Mouse (Mus musculus) heart, adult 18-20 months (tissue): ENCODE results near the gene Pgd. TPM values are rescaled to one million over a fixed set of nuclear protein-coding genes. Genes with fewer than 3 reads are reported as not detected.
A peak's percentile ranks its signal among the peaks of the same experiment; 100 is the strongest.

Source experiments
- DNase-seq, 2 experiments: peaks; one replicate each; pipeline ENCODE4 v3.0.0; 2021 to 2022; ENCODE audit warnings: mixed read lengths in 1 of 2
- total RNA-seq, 2 experiments: library from RNA; stranded (reverse); gene quantifications; 2 replicates each; pipeline ENCODE4 v1.2.3; 2021

The Pgd gene
- total RNA-seq, 2 experiments from 2014 or later: 39.8 to 52.0 TPM

- DNase-seq: no peak
Measured at GRCm38 (mm10) chr4:149168016-149168415, 1.4 kb upstream of the Pgd start.

- DNase-seq: peak in 1 of 2 experiments; percentile 67
Measured at GRCm38 (mm10) chr4:149166957-149167611, 513 bp upstream of the Pgd start.

DNA sequence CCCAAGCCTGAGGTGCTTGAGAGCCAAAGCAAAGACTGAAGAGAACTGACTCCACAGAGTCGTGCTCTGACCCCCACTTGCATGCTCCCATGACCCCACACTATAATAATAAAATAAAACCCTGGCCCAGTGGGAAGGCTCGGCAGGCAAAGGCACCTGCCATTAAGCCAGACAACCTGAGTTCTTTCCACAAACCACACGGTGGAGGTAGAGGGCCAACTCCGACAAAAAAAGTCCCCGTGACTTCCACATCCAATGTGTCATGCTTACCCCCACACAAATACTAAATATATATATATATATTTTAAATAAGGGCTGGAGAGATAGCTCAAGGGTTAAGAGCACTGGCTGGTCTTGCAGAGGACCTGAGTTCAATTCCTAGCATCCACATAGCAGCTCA lies 2.4 kb downstream of the Pgd start:
- DNase-seq: no peak

DNA sequence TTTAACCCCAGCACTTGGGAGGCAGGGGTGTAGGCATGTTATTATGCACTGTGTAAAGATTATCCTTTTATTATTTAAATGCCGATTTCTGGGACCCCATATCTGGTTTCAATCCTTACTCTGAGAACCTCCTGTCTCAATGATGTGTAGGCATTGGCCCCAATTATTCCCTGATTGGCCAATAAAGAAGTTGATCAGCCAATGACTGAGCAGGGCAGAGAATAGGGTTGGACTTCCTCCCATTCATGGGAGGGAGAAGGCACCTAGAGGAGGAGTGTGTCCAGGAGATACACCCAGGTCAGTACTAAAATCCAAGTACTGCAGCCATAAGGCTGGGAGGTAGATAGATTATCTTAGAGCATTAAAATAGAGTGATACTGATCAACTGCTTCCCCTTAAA lies 3.4 kb downstream of the Pgd start:
- DNase-seq: no peak

DNA sequence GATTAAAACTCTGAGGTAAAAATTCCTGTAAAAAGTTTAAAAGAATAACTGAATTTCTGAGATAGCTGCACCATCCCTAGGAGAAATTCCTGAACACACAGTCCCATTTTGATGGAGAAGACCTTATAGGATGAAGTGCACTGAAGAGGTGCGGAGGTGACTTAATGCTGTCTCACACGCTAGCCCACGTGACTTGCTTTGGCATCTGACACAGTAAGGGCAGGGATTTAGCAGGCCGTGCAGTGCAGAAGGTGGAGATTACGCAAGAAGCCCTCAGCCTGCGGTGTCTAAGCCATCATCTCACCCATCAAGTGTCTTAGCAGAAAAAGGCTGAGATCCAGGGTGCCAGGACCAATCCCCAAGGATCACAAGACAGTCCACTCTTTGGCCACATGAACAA lies 5.4 kb downstream of the Pgd start:
- DNase-seq: no peak

- peak in 1 of 2 experiments; percentile 31 for DNase-seq
Measured at GRCm38 (mm10) chr4:149159891-149160290, 6.7 kb downstream of the Pgd start.

DNA sequence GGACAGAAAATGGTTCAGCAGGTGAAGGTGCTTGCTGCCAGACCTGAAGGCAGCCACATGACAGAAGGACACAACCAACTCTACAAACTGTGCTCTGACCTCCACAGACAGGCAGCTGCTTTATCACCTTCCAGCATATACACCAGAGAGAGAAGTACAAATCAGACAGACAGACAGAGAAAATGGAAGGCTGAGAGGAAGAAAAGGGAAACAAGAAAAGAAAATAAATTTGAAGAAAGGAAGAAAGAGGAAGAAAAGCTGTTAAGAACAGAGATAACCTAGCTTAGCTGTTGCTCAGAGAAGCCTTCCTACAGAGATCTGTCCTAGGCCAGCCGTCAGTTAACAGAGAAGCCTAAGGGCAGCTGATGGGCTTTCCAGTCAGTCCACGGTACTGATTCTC lies 7.4 kb downstream of the Pgd start:
- no peak for DNase-seq

DNA sequence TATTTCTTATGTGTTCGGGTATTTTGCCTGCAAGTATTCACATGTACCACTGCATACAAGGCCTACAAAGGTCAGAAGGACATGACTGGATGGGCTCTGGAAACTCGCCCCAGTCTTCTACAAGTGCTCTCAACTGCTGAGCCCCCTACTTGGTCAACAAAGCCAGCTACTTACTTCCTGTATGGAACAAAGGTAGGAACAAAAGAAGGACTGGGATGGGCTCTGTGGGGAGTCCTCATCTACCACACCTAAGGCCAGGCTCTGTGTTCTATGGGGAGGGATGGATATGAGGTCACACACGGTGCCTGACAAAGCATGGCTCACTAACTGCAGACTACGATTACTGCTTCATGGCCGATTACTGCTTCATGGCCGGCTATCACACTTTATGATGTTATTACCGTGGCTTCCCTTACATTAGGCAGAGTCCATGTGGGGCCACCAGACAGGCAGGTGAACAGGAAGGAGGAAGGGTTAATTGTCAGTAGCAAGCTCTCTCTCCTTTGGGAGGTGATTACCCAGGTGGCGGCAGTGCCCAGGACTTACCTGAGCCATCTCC lies 9.1 kb downstream of the Pgd start:
- no peak for DNase-seq

DNA sequence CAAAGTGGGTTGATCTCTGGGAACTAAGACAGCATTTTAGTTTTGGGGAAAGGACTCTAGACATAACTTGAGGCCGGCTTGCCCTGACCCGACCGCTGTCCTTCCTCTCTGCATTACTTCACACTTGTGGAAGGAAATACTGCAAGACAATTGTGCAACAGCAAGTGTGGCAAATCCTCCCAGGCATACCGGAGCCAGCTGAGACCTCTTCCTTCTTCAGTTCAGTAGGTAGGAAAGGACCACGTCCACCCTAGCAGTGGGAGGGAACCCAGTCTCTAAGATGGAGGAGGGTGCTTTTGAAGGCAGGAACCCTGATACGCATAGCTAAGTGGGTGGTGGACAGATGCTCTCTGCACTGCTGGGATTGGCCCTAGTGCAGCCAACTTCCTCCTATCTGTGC lies 10.9 kb downstream of the Pgd start:
- peak; percentile 23 to 56 for DNase-seq

GRCm38 (mm10) chr4:149154859-149155258 lies 11.7 kb downstream of the Pgd start:
- no peak for DNase-seq

- DNase-seq: no peak
Measured at GRCm38 (mm10) chr4:149150721-149151120, 15.8 kb downstream of the Pgd start.

GRCm38 (mm10) chr4:149150256-149150655 lies 16.3 kb downstream of the Pgd start:
- DNase-seq: no peak

DNA sequence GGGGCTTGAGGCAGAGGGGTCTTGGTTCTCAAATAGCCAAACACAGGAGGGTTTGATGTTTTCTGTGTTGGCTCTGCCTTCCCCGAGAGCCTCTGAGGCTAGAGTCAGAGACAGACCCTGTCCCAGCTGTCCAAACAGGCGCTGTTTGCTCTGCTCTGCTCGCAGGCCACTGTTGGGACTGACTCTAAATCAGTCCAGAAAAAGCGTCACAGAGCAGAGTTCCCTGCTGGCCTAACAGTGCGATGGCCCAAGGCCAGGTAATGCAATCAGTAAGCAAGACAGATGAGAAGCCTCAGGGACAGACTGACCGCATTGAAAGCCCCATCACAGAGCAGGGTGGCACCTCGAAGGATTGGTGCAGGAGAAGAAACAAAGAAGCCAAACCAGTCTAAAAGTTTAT lies 17.0 kb downstream of the Pgd start:
- peak; percentile 42 to 51 for DNase-seq

GRCm38 (mm10) chr4:149149196-149149595 lies 17.4 kb downstream of the Pgd start:
- no peak for DNase-seq

DNA sequence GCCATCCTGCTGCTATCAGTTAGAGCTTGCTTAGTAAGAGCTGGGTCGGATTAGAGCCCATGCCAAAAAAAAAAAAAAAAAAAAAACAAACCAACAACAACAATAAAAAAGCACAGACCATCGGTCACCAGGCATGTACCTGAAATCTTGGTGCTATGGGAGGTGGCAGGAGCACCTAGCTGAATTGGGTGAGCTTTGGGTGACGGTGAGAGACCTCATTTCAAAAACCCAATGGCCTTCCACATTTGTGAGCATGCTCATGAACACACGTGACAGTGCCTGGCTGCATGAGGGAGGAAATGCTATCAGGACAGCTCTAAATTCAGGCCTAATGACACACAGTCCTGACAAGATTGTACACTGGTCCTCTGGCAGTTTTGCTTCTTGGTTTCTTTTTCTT lies 18.5 kb downstream of the Pgd start:
- DNase-seq: no peak

GRCm38 (mm10) chr4:149147528-149147927 lies 19.0 kb downstream of the Pgd start:
- DNase-seq: no peak

GRCm38 (mm10) chr4:149145151-149145550 lies 21.4 kb downstream of the Pgd start:
- DNase-seq: no peak

DNA sequence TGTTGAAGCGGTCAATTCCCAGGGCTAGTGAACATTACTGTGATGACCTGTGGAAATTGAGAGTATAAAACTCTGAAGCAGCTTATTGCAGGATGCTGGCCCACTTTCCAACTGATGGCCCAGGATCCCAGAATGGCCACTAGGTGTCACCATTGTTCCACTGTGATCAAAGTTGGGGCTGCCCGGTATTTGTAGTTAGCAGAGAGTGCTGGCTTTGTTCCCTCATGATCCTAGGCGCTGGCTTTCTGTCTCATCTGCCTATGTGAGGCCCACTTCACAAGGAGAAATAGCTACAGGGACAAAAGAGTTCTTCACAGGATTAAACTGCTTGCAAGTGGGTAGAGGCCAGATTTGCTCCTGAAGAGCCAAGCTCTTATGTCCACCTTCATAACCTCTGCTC lies 22.1 kb downstream of the Pgd start:
- DNase-seq: peak; percentile 83 to 89

DNA sequence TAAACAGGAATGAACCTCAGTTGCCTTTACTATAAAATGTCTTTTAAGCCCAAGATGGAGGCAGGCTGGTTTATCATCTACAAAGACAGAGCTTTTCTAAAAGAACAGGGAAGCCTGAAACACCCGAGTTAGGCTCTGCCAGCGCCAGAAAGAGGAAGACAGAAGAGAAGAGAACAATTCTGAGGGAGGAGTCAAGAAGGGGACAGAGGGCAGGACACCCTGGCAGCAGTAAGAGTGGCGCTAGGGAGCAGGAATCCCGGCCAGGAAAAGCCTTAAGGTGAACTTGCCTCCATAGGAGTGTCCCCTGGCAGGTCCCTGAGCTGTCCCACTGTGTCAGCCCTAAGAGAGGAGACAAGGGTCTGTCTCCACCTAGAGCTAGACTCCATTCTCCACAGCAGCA lies 23.0 kb downstream of the Pgd start:
- no peak for DNase-seq

DNA sequence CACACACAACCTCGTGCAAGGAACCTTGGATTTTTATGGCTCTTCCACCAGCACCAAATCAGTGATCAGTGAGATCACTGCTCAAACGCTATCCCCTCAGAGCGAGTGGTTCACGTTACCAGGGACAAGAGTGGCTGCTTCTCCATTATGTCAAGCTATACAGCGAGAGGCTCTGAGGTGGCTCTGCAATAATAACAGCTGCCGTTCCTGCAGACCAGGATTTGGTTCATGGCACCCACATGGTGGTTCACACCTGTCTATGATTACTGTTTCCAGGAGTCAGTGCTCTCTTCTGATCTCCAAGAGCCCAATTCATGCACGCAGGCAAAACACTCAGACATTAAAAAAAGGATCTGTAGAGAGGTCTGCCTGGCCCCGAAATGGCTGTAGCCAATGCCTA lies 28.1 kb downstream of the Pgd start:
- DNase-seq: no peak

- DNase-seq: peak; percentile 90 to 96
Measured at GRCm38 (mm10) chr4:149136982-149137770, 29.4 kb downstream of the Pgd start, which contains the start of gene Cenps. Gene Cenps, minus strand, starts transcription at chr4:149137629.

DNA sequence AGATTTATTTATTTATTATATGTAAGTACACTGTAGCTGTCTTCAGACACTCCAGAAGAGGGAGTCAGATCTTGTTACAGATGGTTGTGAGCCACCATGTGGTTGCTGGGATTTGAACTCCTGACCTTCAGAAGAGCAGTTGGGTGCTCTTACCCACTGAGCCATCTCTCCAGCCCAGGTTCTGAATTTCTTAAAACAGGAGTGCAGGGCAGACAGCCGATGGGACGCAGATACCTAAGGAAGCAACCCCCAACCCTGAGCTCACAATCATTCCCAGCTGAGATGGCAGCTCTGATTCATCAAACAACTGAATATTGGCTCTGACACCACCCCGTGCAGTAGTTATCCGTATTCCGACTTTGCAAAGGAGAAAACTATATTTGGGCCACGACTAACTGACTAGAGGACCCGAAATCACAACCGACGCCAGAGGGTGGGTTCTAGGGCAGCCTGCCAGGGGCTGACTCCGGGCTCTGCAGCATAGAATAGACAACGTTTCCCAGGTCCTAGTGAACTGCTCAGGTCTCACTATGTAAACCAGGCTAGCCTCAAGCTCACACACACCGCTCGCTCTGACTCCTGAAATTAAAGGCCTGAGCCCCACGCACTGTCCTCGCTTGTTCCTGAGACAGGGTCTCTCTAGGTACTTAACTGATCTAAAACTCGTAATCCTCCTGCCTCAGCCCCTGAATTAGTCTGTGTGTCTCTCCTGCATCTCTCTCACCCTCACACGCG lies 30.3 kb downstream of the Pgd start:
- DNase-seq: no peak

GRCm38 (mm10) chr4:149133395-149133794 lies 33.2 kb downstream of the Pgd start:
- DNase-seq: no peak
